ENCODE assay signal across 12 mouse cellular contexts in the genomic region with DNA sequence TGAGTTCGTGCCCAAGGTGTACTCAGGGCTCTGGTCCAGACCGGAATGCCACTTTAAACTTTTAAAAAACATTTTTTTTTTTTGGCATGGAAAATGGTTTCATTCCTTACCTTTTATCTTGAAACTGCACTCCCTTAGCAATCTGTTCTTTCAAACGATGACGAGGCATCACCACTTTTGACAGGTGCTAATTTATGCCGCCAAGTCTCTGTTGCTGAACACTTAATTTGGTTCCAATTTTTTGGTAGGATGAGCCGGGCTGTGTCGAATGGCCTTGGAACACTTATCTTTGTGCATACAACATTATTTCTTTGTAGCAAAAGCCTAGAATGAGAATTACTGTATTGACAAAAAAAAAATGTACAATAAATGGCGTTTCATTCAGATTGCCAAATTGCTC.
"Had no signal": no experiment of that assay in that cellular context is flagged by ENCODE, and none has a peak within 500 bp of the region (broad histone marks: within the 10 kb centered on the region; RNA-seq: fewer than 3 reads in every experiment).

No protein-coding gene starts in this region.

- H3K9ac ChIP-seq: kidney, embryonic 15.5 days; liver, embryonic 13.5 days; midbrain, embryonic 12.5 days; midbrain, embryonic 15.5 days; neural tube, embryonic 12.5 days; neural tube, embryonic 15.5 days had no signal

- H3K36me3 ChIP-seq: kidney, embryonic 15.5 days; liver, embryonic 13.5 days; midbrain, embryonic 12.5 days; midbrain, embryonic 15.5 days; neural tube, embryonic 12.5 days; neural tube, embryonic 15.5 days had no signal

- H3K27me3 ChIP-seq: kidney, embryonic 15.5 days; liver, embryonic 13.5 days; midbrain, embryonic 12.5 days; midbrain, embryonic 15.5 days; neural tube, embryonic 12.5 days; neural tube, embryonic 15.5 days had no signal

- H3K4me3 ChIP-seq: kidney, embryonic 15.5 days; liver, embryonic 13.5 days; midbrain, embryonic 12.5 days; midbrain, embryonic 15.5 days; neural tube, embryonic 12.5 days; neural tube, embryonic 15.5 days had no signal

- H3K9me3 ChIP-seq: kidney, embryonic 15.5 days; liver, embryonic 13.5 days; midbrain, embryonic 12.5 days; midbrain, embryonic 15.5 days; neural tube, embryonic 12.5 days; neural tube, embryonic 15.5 days had no signal

- ATAC-seq: midbrain, embryonic 15.5 days had no signal

- H3K4me1 ChIP-seq: kidney, embryonic 15.5 days; liver, embryonic 13.5 days; midbrain, embryonic 12.5 days; midbrain, embryonic 15.5 days; neural tube, embryonic 12.5 days; neural tube, embryonic 15.5 days had no signal

- H3K27ac ChIP-seq: kidney, embryonic 15.5 days; liver, embryonic 13.5 days; macrophage; midbrain, embryonic 12.5 days; midbrain, embryonic 15.5 days; neural tube, embryonic 12.5 days; neural tube, embryonic 15.5 days had no signal

- DNase-seq: kidney, adult 8-10 months; kidney, postnatal 10 days; kidney, postnatal 36 days; liver, embryonic 13.5 days; lung, adult 2 months; thymus, postnatal 25 days had no signal

- H3K4me2 ChIP-seq: kidney, embryonic 15.5 days; liver, embryonic 13.5 days; midbrain, embryonic 12.5 days; midbrain, embryonic 15.5 days; neural tube, embryonic 12.5 days; neural tube, embryonic 15.5 days had no signal
